Mouse (Mus musculus): ENCODE measurements around the gene Ano6.

DNA sequence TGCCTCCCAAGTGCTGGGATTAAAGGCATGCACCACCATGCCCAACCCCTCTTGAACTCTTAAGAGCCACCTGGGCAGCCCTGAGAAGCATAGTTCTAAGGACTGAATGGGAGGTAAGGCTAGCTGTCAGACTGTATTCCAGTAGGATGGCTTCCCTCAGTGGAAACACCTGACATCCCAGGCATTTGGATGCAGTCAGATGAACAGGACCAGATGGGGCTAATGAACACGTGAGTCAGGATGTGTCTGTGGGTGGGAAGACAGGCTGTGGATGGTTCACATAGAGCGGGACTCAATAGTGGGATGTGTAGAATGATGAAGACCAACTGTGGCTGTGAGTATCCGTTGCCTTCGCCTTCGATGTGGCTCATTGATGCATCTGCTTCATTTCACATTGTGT lies 83.6 kb downstream of the Ano6 start:
- TF ChIP-seq POLR2A (IDR thresholded peaks at IDR 0.05; ENCODE audit: low read depth, low read length) (no peak), CTCF (IDR thresholded peaks at IDR 0.05; ENCODE audit: extremely low read depth, insufficient read depth, insufficient read length, insufficient replicate concordance) (no peak)

Data from spleen, adult 2 months (tissue).